Mouse (Mus musculus): ENCODE data around the gene Ybx2. TPM values are rescaled to one million over a fixed set of nuclear protein-coding genes. Genes with fewer than 3 reads are reported as not detected.

The Ybx2 gene
- total and polyA plus RNA-seq, 3 experiments: 0.25 to 0.39 TPM; not detected in 1

DNA sequence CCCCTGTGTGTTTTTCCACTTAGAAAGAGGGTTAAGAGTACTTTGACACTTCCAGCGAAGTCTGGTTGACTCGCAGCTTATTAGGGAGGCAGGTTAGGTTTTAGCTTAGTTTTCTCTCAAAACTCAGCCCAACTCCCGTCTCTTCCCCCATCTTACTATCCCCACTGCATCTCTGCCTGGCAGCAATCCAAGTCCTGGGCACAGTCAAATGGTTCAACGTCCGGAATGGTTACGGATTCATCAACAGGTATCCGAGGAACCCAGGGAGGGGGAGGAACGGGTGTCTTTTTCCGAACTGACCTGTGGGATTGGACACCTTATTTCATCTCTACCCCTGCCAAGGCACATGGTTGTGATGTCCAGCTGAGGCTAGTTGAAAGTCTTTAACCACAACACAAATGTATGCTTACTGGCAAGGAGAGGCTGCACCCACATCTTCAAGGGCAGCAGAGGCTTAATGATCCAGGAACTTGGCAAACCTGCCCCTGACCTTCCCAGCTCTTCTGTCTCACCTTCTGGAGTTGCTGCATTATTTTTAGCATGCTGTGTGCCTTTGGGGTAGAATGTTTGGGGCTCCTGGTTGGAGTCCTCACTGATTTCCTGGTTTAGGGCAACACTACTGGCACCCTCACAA is 1.2 kb downstream of the Ybx2 start:
- H3K79me2 ChIP-seq (replicated peaks; ENCODE audit: control insufficient read depth, extremely low read depth, insufficient read depth, poor library complexity, severe bottlenecking): no peaks in the 10 kb centered on the region
- no peak overlapping the region for H3K4me2 ChIP-seq (ENCODE audit: insufficient read depth, low read depth, poor library complexity, severe bottlenecking)
- H3K27me3 ChIP-seq (replicated peaks): peaks cover 65% of the 10 kb centered on the region
- H3K27ac ChIP-seq (ENCODE audit: insufficient read depth, low read depth): no peak overlapping the region
- peaks cover 0 to 42% of the 10 kb centered on the region in 2 experiments; a peak in 3 of 4 replicates for H3K4me1 ChIP-seq (ENCODE audit: control insufficient read depth in 1 of 2, insufficient read depth in 2 of 2)
- DNase-seq (ENCODE audit: extremely low read depth): no peak
- dilution Hi-C loops (cut with MboI; ENCODE audit: extremely low pct_ligation_motif_present, extremely low pct_unique_long_range_greater_than_20kb, low sequenced_read_pairs): no loop called here
- H3K9ac ChIP-seq (ENCODE audit: insufficient read depth, low read depth): no peak overlapping the region
- in situ Hi-C loops (cut with MboI; ENCODE audit: low pct_ligation_motif_present, low pct_unique_long_range_greater_than_20kb, low sequenced_read_pairs): no loop called here
- no peaks in the 10 kb centered on the region for H3K9me3 ChIP-seq (replicated peaks; ENCODE audit: low read length)
- H3K36me3 ChIP-seq (replicated peaks in 1 of 2; ENCODE audit: control insufficient read depth in 1 of 2, insufficient read depth in 1 of 2, low read length in 1 of 2): no peaks in the 10 kb centered on the region
- no peak for TF ChIP-seq EP300 (IDR thresholded peaks at IDR 0.05; ENCODE audit: low read length)
- no peak for TF ChIP-seq CHD1 (IDR thresholded peaks at IDR 0.05; ENCODE audit: low read depth, low read length)
- TF ChIP-seq UBTF (IDR thresholded peaks at IDR 0.05; ENCODE audit: low read depth, low read length): no peak
- TF ChIP-seq ETS1 (conservative IDR thresholded peaks at IDR 0.05; ENCODE audit: low read depth, low read length): no peak
- TF ChIP-seq MAX (IDR thresholded peaks at IDR 0.05; ENCODE audit: low read length): no peak
- TF ChIP-seq POLR2A (IDR thresholded peaks at IDR 0.05; ENCODE audit: low read depth, low read length): no peak
- TF ChIP-seq IRF4 (IDR thresholded peaks at IDR 0.05; ENCODE audit: low read depth, low read length): no peak
- no peak for TF ChIP-seq MYC (IDR thresholded peaks at IDR 0.05; ENCODE audit: low read depth, low read length)
- TF ChIP-seq JUN (IDR thresholded peaks at IDR 0.05; ENCODE audit: insufficient read depth, low read depth, low read length): no peak
- TF ChIP-seq POLR2AphosphoS2 (IDR thresholded peaks at IDR 0.05; ENCODE audit: low read depth, low read length): no peak
- TF ChIP-seq RAD21 (IDR thresholded peaks at IDR 0.05; ENCODE audit: low read depth, low read length): no peak
- no peak for TF ChIP-seq MAZ (IDR thresholded peaks at IDR 0.05; ENCODE audit: low read depth, low read length)
- TF ChIP-seq CHD2 (IDR thresholded peaks at IDR 0.05; ENCODE audit: low read length): no peak
- TF ChIP-seq SIN3A (IDR thresholded peaks at IDR 0.05; ENCODE audit: low read length): no peak
- no peak for TF ChIP-seq MXI1 (IDR thresholded peaks at IDR 0.05; ENCODE audit: low read depth, low read length)
- no peak for TF ChIP-seq KAT2A (IDR thresholded peaks at IDR 0.05; ENCODE audit: insufficient replicate concordance, low read length)
- no peak for TF ChIP-seq HCFC1 (IDR thresholded peaks at IDR 0.05; ENCODE audit: low read depth, low read length)
- H3K4me3 ChIP-seq (replicated peaks in 1 of 3; ENCODE audit: low read depth in 2 of 3, low read length in 2 of 3, poor library complexity in 1 of 3): no peak overlapping the region

DNA sequence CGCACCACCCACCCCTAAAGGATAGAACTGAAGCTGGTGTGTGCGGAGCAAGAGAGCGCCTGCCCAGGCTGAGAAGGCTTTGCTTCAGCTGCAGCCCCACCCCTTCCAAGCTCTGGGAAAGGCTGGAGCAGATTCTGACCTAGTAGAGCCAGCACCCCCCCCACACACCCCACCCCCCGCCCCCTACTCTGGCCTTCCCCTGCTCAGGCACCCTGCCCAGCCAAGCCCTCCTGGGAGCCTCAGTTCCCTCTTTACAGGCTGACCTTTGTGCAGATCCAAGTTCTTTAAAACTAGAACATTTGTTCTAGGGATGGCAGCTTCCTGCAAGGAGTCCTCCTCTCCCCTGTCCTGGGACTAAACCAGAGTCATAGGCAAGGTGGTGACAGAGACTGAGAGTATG is 1.8 kb downstream of the Ybx2 start:
- peaks cover 65% of the 10 kb centered on the region for H3K27me3 ChIP-seq (replicated peaks)
- no peak for DNase-seq (ENCODE audit: extremely low read depth)
- H3K27ac ChIP-seq (ENCODE audit: insufficient read depth, low read depth): no peak overlapping the region
- dilution Hi-C loops (cut with MboI; ENCODE audit: extremely low pct_ligation_motif_present, extremely low pct_unique_long_range_greater_than_20kb, low sequenced_read_pairs): no loop called here
- H3K9me3 ChIP-seq (replicated peaks; ENCODE audit: low read length): no peaks in the 10 kb centered on the region
- in situ Hi-C loops (cut with MboI; ENCODE audit: low pct_ligation_motif_present, low pct_unique_long_range_greater_than_20kb, low sequenced_read_pairs): no loop called here
- TF ChIP-seq MYC (IDR thresholded peaks at IDR 0.05; ENCODE audit: low read depth, low read length) (no peak), ZKSCAN1 (IDR thresholded peaks at IDR 0.05; ENCODE audit: borderline replicate concordance, low read depth, low read length) (no peak), EP300 (IDR thresholded peaks at IDR 0.05; ENCODE audit: low read length) (no peak), NELFE (IDR thresholded peaks at IDR 0.05; ENCODE audit: low read depth, low read length) (no peak), MAX (IDR thresholded peaks at IDR 0.05; ENCODE audit: low read length) (no peak), GABPA (IDR thresholded peaks at IDR 0.05; ENCODE audit: insufficient replicate concordance, low read depth, low read length) (no peak)
- no peak overlapping the region for H3K4me2 ChIP-seq (ENCODE audit: insufficient read depth, low read depth, poor library complexity, severe bottlenecking)
- peaks cover 0 to 39% of the 10 kb centered on the region in 2 experiments; a peak in 3 of 4 replicates for H3K4me1 ChIP-seq (ENCODE audit: control insufficient read depth in 1 of 2, insufficient read depth in 2 of 2)
- H3K79me2 ChIP-seq (replicated peaks; ENCODE audit: control insufficient read depth, extremely low read depth, insufficient read depth, poor library complexity, severe bottlenecking): no peaks in the 10 kb centered on the region
- H3K36me3 ChIP-seq (replicated peaks in 1 of 2; ENCODE audit: control insufficient read depth in 1 of 2, insufficient read depth in 1 of 2, low read length in 1 of 2): no peaks in the 10 kb centered on the region
- H3K9ac ChIP-seq (ENCODE audit: insufficient read depth, low read depth): no peak overlapping the region
- H3K4me3 ChIP-seq (replicated peaks in 1 of 3; ENCODE audit: low read depth in 2 of 3, low read length in 2 of 3, poor library complexity in 1 of 3): no peak overlapping the region

Data from CH12.LX (cell line).